Mouse (Mus musculus): ENCODE results near the gene Prss41.

Gene Prss41

DNA sequence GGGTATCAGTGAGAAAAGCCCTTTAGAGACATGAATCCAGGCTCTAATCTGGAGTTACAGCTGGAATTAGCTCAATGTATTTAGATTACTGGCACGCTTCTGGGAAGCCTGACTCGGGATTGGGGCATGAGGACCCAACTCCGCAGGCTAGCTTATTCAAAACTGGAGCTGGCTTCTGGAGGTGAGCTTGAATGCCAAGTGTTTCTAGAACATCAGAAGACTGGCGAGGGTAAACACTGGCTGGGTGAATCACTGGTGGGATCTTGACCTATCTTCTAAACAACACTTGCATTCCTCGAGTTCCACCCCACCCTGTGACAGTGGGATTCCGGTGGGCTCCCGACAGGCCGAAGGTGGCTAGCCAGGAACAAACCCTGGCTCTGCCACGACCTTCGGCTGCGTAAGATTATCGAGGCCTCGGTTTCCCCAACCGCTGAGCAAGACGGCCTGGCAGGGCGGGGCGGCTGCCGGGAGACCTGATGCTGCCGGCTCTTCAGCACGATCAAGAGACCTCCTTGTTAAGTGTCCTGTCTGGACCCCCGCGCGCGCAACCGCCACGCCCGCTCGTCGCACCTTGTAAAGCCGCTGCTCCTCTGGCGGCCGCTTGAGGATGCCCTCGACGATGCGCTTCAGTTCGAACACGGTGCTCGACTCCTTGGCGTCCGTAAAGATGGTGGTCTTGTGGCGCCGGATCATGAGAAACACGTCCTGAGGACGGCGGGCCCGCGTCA is 15.5 kb downstream of the Prss41 start:
- DNase-seq (ENCODE audit: low spot score in 2 of 2): peak; percentile 53 to 68

DNA sequence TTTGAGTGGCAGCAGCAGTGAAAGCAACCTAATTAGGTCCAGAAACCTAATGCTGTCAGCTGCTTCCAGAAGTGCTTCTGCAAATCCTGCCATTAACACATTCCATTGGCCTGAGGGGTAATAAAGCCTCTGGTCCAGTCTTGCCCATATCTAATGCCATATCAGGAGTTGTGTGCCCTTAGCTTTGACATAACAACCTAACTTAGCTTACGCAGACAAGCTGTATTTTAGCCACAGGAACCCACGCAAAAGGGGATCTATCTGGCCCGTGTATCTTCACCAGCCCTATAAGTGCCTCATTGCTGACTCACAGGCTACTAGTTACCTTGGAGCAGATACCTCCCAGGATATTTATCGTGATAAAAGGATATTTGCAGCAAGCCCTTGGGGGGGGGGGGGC is 18.4 kb downstream of the Prss41 start:
- DNase-seq (ENCODE audit: low spot score in 2 of 2): no peak

DNA sequence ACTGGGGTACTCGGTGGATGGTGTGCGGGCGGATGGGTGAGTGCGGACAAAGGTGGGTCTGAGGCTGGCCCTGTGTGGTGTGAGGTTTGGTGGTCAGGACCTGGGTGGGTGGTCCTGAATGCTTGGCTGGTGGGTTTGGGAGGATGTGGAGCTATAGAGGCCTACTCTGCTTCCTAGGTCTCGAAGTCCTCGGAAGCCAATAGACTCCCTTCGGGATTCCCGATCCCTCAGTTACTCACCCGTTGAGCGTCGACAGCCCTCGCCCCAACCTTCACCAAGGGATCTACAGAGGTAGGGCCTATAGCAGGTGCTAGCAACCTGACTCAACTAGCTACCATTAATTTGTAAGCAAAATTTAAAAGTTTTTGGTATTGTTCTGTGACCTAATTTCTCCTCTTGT is 20.4 kb downstream of the Prss41 start:
- no peak for DNase-seq (ENCODE audit: low spot score in 2 of 2)

DNA sequence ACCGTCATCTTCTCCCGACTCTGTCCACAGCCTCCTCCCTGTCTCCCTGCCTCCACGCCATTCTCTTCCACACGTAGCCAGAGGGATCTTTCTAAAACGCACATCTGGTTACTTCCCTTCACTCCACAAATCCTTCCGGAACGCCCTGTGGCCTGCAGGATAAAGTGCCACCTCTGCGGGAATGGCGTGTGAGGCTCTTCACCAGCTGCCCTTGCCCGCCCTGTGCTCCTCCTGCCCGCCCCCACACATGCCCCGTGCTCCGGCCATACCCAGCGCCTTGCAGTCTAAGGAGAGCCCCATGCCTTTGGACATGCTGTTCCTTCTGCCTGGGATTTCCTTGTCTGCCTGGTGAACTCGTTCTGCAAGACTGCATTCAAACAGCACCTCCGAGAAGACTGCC is 21.0 kb downstream of the Prss41 start:
- DNase-seq (ENCODE audit: low spot score in 2 of 2): no peak

DNA sequence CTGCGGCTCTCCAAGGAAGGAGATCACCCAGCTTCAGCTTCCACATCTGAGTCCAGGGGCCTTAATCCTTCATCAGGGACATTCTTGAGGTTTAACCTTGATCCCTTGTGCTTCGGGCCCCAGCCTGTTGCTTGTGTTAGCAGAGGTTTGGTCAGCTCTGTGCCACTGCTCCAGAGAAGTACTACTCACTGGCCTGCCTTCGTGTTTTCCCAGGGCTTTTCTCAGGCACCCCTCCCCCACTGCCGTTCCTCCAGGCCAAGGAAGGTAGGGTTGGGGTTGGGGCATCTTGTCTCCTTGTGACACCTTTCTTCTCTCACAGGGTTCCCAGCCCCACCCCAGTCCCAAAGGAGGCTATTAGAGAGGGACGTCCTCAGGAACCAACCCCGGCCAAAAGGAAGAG is 21.9 kb downstream of the Prss41 start:
- DNase-seq (ENCODE audit: low spot score in 2 of 2): no peak

GRCm38 (mm10) chr17:23820731-23821130 is 23.2 kb downstream of the Prss41 start:
- DNase-seq (ENCODE audit: low spot score in 2 of 2): no peak

GRCm38 (mm10) chr17:23819235-23819634 is 24.7 kb downstream of the Prss41 start:
- peak in 1 of 2 experiments; percentile 10 for DNase-seq (ENCODE audit: low spot score in 2 of 2)

- DNase-seq (ENCODE audit: low spot score in 2 of 2): no peak
Measured at GRCm38 (mm10) chr17:23818579-23818978, 25.4 kb downstream of the Prss41 start.

DNA sequence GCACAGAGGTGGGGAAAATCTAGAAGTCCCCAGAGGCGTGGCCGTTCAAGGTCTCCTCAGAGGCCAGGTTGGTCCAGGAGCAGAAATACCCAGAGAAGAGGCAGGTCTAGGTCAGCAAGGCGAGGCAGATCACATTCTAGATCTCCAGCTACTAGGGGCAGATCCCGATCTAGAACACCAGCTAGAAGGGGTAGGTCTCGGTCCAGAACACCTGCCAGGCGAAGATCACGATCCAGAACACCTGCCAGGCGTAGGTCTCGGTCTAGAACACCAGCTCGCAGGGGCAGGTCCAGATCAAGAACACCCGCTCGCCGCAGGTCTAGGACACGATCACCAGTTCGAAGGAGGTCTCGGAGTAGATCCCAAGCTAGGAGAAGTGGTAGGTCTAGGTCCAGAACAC is 28.3 kb downstream of the Prss41 start:
- DNase-seq (ENCODE audit: low spot score in 2 of 2): no peak

GRCm38 (mm10) chr17:23807918-23808317 is 36.1 kb downstream of the Prss41 start:
- DNase-seq (ENCODE audit: low spot score in 2 of 2): no peak

DNA sequence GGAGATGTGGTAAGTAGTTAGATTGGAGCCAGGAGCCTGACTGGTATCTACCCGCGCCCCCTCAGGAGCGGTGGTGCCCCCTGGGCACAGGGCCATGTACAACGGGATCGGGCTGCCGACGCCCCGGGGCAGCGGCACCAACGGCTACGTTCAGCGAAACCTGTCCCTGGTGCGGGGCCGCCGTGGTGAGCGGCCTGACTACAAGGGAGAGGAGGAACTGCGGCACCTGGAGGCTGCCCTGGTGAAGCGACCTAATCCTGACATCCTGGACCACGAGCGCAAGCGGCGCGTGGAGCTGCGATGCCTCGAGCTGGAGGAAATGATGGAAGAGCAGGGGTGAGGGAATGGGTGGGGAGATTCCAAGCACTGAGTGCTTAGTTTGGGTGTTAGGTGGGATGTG is 37.1 kb downstream of the Prss41 start:
- DNase-seq (ENCODE audit: low spot score in 2 of 2): no peak

- no peak for DNase-seq (ENCODE audit: low spot score in 2 of 2)
Measured at GRCm38 (mm10) chr17:23804426-23805085, 39.4 kb downstream of the Prss41 start.

DNA sequence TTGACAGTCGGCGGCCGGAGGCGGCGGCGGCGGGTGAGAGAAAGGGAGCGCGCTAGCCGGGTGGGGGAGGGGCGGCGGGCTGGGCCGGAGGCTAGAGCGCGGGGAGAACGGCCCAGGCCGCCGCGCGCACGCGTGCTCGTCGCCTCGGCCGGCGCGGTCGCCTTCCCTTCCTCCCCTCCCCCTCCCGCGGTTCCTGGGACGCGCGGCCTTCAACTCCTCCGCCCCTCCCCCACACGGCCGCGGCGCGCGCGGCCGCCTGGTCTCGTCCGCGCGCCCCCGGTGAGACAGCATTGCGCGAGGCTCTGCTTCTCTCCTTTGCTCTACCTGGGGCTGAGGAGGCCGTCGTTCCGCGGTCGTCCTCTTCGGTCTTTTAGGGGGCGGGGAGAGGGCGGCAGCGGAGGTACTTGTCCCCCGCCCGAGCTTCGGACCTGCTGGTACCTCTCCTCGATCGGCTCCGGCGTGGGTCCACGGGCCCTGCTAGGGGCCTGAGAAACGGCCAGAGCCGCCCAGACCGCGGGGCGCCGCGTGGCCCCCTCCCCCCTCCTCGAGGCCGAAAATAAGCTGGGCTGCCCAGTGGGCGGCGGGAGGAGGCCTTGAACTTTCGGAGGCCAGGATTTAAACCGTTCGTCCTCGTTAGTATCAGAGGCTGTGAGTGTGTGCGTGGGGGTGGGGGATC is 40.5 kb downstream of the Prss41 start:
- peak in 1 of 2 experiments; percentile 43 for DNase-seq (ENCODE audit: low spot score in 2 of 2)

- peak; percentile 96 to 98 for DNase-seq (ENCODE audit: low spot score in 2 of 2)
Measured at GRCm38 (mm10) chr17:23802746-23803365, 41.1 kb downstream of the Prss41 start.

GRCm38 (mm10) chr17:23801627-23802026 is 42.3 kb downstream of the Prss41 start:
- DNase-seq (ENCODE audit: low spot score in 2 of 2): no peak

- DNase-seq (ENCODE audit: low spot score in 2 of 2): no peak
Measured at GRCm38 (mm10) chr17:23797316-23797715, 46.7 kb downstream of the Prss41 start.

DNA sequence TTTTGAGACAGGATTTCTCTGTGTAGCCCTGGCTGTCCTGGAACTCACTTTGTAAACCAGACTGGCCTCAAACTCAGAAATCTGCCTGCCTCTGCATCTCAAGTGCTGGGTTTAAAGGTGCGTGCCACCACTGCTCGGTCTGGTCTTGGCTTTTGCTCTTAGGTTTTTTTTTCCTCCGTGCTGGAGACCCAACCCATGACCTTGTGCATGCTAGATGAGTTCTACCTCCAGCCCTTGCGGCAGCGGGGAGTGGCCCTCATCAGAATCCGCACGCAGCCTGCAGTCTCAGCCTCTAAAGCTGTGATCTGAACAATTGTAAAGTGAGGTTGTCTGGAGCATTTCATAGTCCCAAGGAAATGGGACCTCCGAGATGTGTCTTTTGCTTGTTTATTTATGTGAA is 48.6 kb downstream of the Prss41 start:
- no peak for DNase-seq (ENCODE audit: low spot score in 2 of 2)

DNA sequence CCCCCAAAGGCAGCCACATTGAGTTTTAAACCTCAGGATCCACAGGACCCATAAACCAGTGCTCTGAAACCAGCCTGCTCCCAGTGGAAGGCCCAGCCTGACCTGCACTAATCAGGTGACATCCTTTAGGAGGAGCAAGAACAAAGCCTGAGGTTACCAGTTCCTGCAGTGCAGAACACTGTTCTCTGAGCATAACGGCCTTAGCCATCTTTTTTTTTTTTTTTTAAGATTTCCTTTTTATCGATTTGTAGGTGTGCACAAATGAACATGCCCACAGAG is 53.0 kb downstream of the Prss41 start:
- DNase-seq (ENCODE audit: low spot score in 2 of 2): no peak

- DNase-seq (ENCODE audit: low spot score in 2 of 2): peak; percentile 34 to 44
Measured at GRCm38 (mm10) chr17:23790269-23791078, 53.5 kb downstream of the Prss41 start, which contains the start of gene Srrm2. Srrm2 (plus strand) TSS chr17:23790532.

DNA sequence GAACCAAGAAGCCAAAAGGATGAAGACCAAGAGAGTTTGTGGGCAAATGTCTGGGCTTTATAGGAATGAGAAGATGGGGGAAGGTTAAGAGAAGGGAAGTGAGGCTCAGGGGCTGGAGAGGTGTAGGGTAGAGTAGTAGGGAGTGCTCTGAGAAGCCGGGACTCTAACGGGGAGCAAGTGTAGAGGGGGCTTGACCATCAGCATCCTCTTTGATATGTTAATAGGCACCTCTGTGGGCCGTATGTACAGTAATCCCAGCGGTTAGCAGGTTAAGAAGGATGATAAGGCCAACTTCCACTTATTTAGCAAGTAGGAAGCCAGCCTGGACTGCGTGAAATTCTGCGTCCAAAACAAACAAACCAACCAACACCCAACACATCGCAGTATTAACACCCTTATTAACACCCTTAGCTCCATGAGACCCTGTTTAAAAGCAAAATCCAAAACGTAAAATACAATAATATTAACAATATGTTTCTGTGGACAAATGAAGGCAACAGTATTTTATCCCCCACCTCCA is 54.2 kb downstream of the Prss41 start:
- DNase-seq (ENCODE audit: low spot score in 2 of 2): no peak

DNA sequence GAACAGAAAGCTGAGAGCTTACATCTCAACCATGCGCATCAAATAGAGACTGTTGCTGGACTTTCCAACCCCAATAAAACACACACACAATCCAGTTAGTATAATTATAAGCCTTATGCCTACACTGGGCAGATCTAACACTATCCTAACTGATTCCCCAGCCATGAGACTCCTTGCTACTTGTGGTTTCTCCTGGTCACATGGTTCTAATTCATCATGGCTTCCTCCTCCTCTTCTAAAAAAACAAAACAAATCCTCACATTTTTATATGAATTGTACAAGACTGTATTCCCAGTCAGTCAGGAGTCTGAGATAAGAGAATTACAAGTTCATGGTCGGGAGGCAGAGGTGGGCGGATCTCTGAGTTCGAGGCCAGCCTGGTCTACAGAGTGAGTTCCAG is 55.0 kb downstream of the Prss41 start:
- no peak for DNase-seq (ENCODE audit: low spot score in 2 of 2)
